Mouse (Mus musculus): ENCODE measurements around the gene Tanc2. TPM values are rescaled to one million over a fixed set of nuclear protein-coding genes. Genes with fewer than 3 reads are reported as not detected.

Tanc2 gene
- polyA plus RNA-seq, 1 experiment from 2014 or later: 13.3 TPM

GRCm38 (mm10) chr11:105967741-105968574 is 378.2 kb downstream of the Tanc2 start, which contains the start of gene Ace:
Ace (plus strand) TSS chr11:105967945.
- H3K4me1 ChIP-seq (replicated peaks; ENCODE audit: control insufficient read depth, insufficient read depth, low read length): 0 out of 2 replicates have a peak, but pooled peaks cover 10% of the 10 kb centered on the region
- peak within 1 kb of the TSS; percentile 27 for H3K9ac ChIP-seq (ENCODE audit: low read length)
- WGBS: under 1% methylated on average over 69 of the region's 76 CpGs
- H3K27ac ChIP-seq (ENCODE audit: low read depth): no peak within 1 kb of the TSS
- no peaks in the 10 kb centered on the region for H3K36me3 ChIP-seq (ENCODE audit: control insufficient read depth, insufficient read depth, low read length)
- peaks cover 44% of the 10 kb centered on the region for H3K27me3 ChIP-seq (replicated peaks; ENCODE audit: control insufficient read depth, insufficient read depth, low read length)
- DNase-seq (ENCODE audit: low spot score) (peak; percentile 69), ATAC-seq (replicated peaks; ENCODE audit: low FRiP score, low TSS enrichment, low read depth) (peak; percentile 55)
- H3K9me3 ChIP-seq (ENCODE audit: control insufficient read depth, low read length): no peaks in the 10 kb centered on the region
- peak within 1 kb of the TSS; percentile 56 for H3K4me3 ChIP-seq (ENCODE audit: low read depth, low read length)
- peak within 1 kb of the TSS; percentile 100 for H3K4me2 ChIP-seq (ENCODE audit: low read length)

GRCm38 (mm10) chr11:105968948-105969347 is 379.2 kb downstream of the Tanc2 start:
- Histone ChIP-seq H3K4me2 (ENCODE audit: low read length) (no peak overlapping the region), H3K4me3 (ENCODE audit: low read depth, low read length) (no peak overlapping the region), H3K27me3 (replicated peaks; ENCODE audit: control insufficient read depth, insufficient read depth, low read length) (peaks cover 44% of the 10 kb centered on the region), H3K27ac (ENCODE audit: low read depth) (no peak overlapping the region), H3K4me1 (replicated peaks; ENCODE audit: control insufficient read depth, insufficient read depth, low read length) (0 out of 2 replicates have a peak, but pooled peaks cover 10% of the 10 kb centered on the region), H3K9ac (ENCODE audit: low read length) (no peak overlapping the region), H3K36me3 (ENCODE audit: control insufficient read depth, insufficient read depth, low read length) (no peaks in the 10 kb centered on the region), H3K9me3 (ENCODE audit: control insufficient read depth, low read length) (no peaks in the 10 kb centered on the region)
- ATAC-seq (replicated peaks; ENCODE audit: low FRiP score, low TSS enrichment, low read depth): no peak
- WGBS: 51% methylated on average over 10 of the region's 10 CpGs
- no peak for DNase-seq (ENCODE audit: low spot score)

DNA sequence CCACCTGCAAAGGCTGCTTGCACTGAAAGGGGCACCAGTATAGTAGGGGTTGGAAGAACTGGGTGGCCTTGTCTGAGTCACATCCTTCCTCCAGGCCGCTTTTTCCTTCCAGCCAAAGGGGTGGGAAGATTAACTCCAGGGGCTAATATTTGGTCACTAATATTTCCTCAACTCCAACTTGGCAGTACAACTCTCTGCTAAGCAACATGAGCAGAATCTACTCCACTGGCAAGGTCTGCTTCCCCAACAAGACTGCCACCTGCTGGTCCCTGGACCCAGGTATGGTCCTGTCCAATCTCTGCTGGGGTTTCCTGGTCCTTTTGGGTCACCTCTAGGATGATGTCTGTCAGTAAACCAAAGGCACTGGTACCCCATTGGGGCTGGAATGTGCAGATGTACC is 379.7 kb downstream of the Tanc2 start:
- Histone ChIP-seq H3K36me3 (ENCODE audit: control insufficient read depth, insufficient read depth, low read length) (no peaks in the 10 kb centered on the region), H3K4me2 (ENCODE audit: low read length) (no peak overlapping the region), H3K9me3 (ENCODE audit: control insufficient read depth, low read length) (no peaks in the 10 kb centered on the region), H3K4me1 (replicated peaks; ENCODE audit: control insufficient read depth, insufficient read depth, low read length) (0 out of 2 replicates have a peak, but pooled peaks cover 10% of the 10 kb centered on the region), H3K4me3 (ENCODE audit: low read depth, low read length) (no peak overlapping the region), H3K9ac (ENCODE audit: low read length) (no peak overlapping the region), H3K27ac (ENCODE audit: low read depth) (no peak overlapping the region), H3K27me3 (replicated peaks; ENCODE audit: control insufficient read depth, insufficient read depth, low read length) (peaks cover 44% of the 10 kb centered on the region)
- ATAC-seq (replicated peaks; ENCODE audit: low FRiP score, low TSS enrichment, low read depth) (no peak), DNase-seq (ENCODE audit: low spot score) (no peak)
- WGBS: 65% methylated on average over 1 of the region's 1 CpGs

DNA sequence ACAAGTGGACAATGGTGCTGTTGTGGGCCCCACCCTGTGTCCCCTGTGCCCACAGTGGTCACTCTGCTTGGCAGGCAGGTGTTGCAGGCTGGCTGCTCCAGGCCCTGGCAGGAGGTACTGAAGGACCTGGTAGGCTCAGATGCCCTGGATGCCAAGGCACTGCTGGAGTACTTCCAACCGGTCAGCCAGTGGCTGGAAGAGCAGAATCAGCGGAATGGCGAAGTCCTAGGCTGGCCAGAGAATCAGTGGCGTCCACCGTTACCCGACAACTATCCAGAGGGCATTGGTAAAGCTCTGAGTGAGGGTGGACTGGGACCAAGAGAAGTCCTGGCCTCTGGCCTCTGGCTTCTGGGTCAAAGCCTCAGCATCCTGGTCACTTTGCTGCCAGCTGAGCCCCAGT is 384.8 kb downstream of the Tanc2 start:
- H3K27ac ChIP-seq (ENCODE audit: low read depth): no peak overlapping the region
- DNase-seq (ENCODE audit: low spot score) (no peak), ATAC-seq (replicated peaks; ENCODE audit: low FRiP score, low TSS enrichment, low read depth) (no peak)
- no peaks in the 10 kb centered on the region for H3K9me3 ChIP-seq (ENCODE audit: control insufficient read depth, low read length)
- no peaks in the 10 kb centered on the region for H3K4me1 ChIP-seq (replicated peaks; ENCODE audit: control insufficient read depth, insufficient read depth, low read length)
- H3K36me3 ChIP-seq (ENCODE audit: control insufficient read depth, insufficient read depth, low read length): no peaks in the 10 kb centered on the region
- no peak overlapping the region for H3K4me2 ChIP-seq (ENCODE audit: low read length)
- no peak overlapping the region for H3K4me3 ChIP-seq (ENCODE audit: low read depth, low read length)
- H3K27me3 ChIP-seq (replicated peaks; ENCODE audit: control insufficient read depth, insufficient read depth, low read length): peaks cover 4% of the 10 kb centered on the region; the same call in 1 of the 2 replicates
- 94% methylated on average over 6 of the region's 6 CpGs for WGBS
- H3K9ac ChIP-seq (ENCODE audit: low read length): no peak overlapping the region

GRCm38 (mm10) chr11:105975050-105975449 is 385.3 kb downstream of the Tanc2 start:
- no peak overlapping the region for H3K4me3 ChIP-seq (ENCODE audit: low read depth, low read length)
- DNase-seq (ENCODE audit: low spot score): no peak
- no peaks in the 10 kb centered on the region for H3K4me1 ChIP-seq (replicated peaks; ENCODE audit: control insufficient read depth, insufficient read depth, low read length)
- ATAC-seq (replicated peaks; ENCODE audit: low FRiP score, low TSS enrichment, low read depth): no peak
- H3K4me2 ChIP-seq (ENCODE audit: low read length): no peak overlapping the region
- no peak overlapping the region for H3K9ac ChIP-seq (ENCODE audit: low read length)
- no peaks in the 10 kb centered on the region for H3K9me3 ChIP-seq (ENCODE audit: control insufficient read depth, low read length)
- H3K36me3 ChIP-seq (ENCODE audit: control insufficient read depth, insufficient read depth, low read length): no peaks in the 10 kb centered on the region
- H3K27ac ChIP-seq (ENCODE audit: low read depth): no peak overlapping the region
- no peaks in the 10 kb centered on the region for H3K27me3 ChIP-seq (replicated peaks; ENCODE audit: control insufficient read depth, insufficient read depth, low read length)
- WGBS: 80% methylated on average over 3 of the region's 3 CpGs

GRCm38 (mm10) chr11:105975636-105976035 is 385.9 kb downstream of the Tanc2 start:
- no peak for DNase-seq (ENCODE audit: low spot score)

DNA sequence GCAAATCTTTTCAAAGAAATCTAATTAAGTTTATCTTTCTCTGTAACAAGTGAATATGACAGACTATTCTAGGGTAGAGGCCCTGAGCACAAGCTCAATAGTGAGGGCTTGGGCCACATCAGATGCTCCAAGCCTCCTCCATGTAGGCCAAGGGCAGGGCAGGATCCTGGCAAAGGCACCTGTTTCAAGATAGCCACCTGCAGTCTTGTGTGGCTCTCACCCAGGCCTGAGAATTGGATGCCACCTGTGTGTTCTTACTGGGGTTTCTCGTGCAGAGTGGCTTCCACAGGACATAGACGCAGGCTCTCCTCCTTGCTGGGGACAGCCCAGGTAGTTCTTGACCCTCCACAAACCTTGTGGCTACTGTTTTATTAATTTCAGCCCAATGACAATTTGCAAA is 388.4 kb downstream of the Tanc2 start:
- ATAC-seq (replicated peaks; ENCODE audit: low FRiP score, low TSS enrichment, low read depth): no peak
- Histone ChIP-seq H3K27ac (ENCODE audit: low read depth) (no peak overlapping the region), H3K36me3 (ENCODE audit: control insufficient read depth, insufficient read depth, low read length) (no peaks in the 10 kb centered on the region), H3K27me3 (replicated peaks; ENCODE audit: control insufficient read depth, insufficient read depth, low read length) (no peaks in the 10 kb centered on the region), H3K4me3 (ENCODE audit: low read depth, low read length) (no peak overlapping the region), H3K9me3 (ENCODE audit: control insufficient read depth, low read length) (no peaks in the 10 kb centered on the region), H3K4me1 (replicated peaks; ENCODE audit: control insufficient read depth, insufficient read depth, low read length) (no peaks in the 10 kb centered on the region), H3K9ac (ENCODE audit: low read length) (no peak overlapping the region), H3K4me2 (ENCODE audit: low read length) (no peak overlapping the region)
- 93% methylated on average over 2 of the region's 2 CpGs for WGBS
- DNase-seq (ENCODE audit: low spot score): no peak

More at GRCm38 (mm10) chr11:105975636-105976035, 385.9 kb downstream of the Tanc2 start:
- Histone ChIP-seq H3K9me3 (ENCODE audit: control insufficient read depth, low read length) (no peaks in the 10 kb centered on the region), H3K27me3 (replicated peaks; ENCODE audit: control insufficient read depth, insufficient read depth, low read length) (no peaks in the 10 kb centered on the region), H3K4me2 (ENCODE audit: low read length) (no peak overlapping the region), H3K9ac (ENCODE audit: low read length) (no peak overlapping the region), H3K4me1 (replicated peaks; ENCODE audit: control insufficient read depth, insufficient read depth, low read length) (no peaks in the 10 kb centered on the region), H3K4me3 (ENCODE audit: low read depth, low read length) (no peak overlapping the region), H3K36me3 (ENCODE audit: control insufficient read depth, insufficient read depth, low read length) (no peaks in the 10 kb centered on the region), H3K27ac (ENCODE audit: low read depth) (no peak overlapping the region)
- 87% methylated on average over 5 of the region's 5 CpGs for WGBS
- no peak for ATAC-seq (replicated peaks; ENCODE audit: low FRiP score, low TSS enrichment, low read depth)

GRCm38 (mm10) chr11:105978634-105979033 is 388.8 kb downstream of the Tanc2 start:
- Histone ChIP-seq H3K9me3 (ENCODE audit: control insufficient read depth, low read length) (no peaks in the 10 kb centered on the region), H3K27ac (ENCODE audit: low read depth) (no peak overlapping the region), H3K36me3 (ENCODE audit: control insufficient read depth, insufficient read depth, low read length) (no peaks in the 10 kb centered on the region), H3K4me1 (replicated peaks; ENCODE audit: control insufficient read depth, insufficient read depth, low read length) (no peaks in the 10 kb centered on the region), H3K4me2 (ENCODE audit: low read length) (no peak overlapping the region), H3K9ac (ENCODE audit: low read length) (no peak overlapping the region), H3K4me3 (ENCODE audit: low read depth, low read length) (no peak overlapping the region), H3K27me3 (replicated peaks; ENCODE audit: control insufficient read depth, insufficient read depth, low read length) (no peaks in the 10 kb centered on the region)
- DNase-seq (ENCODE audit: low spot score) (no peak), ATAC-seq (replicated peaks; ENCODE audit: low FRiP score, low TSS enrichment, low read depth) (no peak)
- WGBS: 72% methylated on average over 5 of the region's 5 CpGs

Data from intestine, embryonic 14.5 days (tissue).